Mouse (Mus musculus): Measurements from ENCODE around the gene Tlcd1. TPM values are rescaled to one million over a fixed set of nuclear protein-coding genes. Genes with fewer than 3 reads are reported as not detected.
"Not testable (repeated sequence)": the region's sequence is repeated elsewhere in the genome, so short reads cannot be mapped to it uniquely, and the experiment has no call there.

Gene Tlcd1
- polyA plus RNA-seq (2012; ENCODE audit: insufficient read depth, insufficient read length, missing spikeins): 2.2 and 2.5 TPM in 2 replicates

- peak within 1 kb of the TSS; percentile 78 for H3K4me3 ChIP-seq (ENCODE audit: insufficient read depth, low read length)
- H3K27ac ChIP-seq (ENCODE audit: insufficient read depth, low read depth, low read length): peak within 1 kb of the TSS; percentile 82
- TF ChIP-seq POLR2A (IDR thresholded peaks at IDR 0.05; ENCODE audit: borderline replicate concordance, low read depth, low read length) (peak; percentile 33; the same call in 1 of the 2 replicates), CTCF (IDR thresholded peaks at IDR 0.05; ENCODE audit: low read depth, low read length) (no peak)
- H3K4me1 ChIP-seq (ENCODE audit: control insufficient read depth, insufficient read depth, low read length): peaks cover 13% of the 10 kb centered on the region
Observed at GRCm38 (mm10) chr11:78176402-78176862, at the start of gene Tlcd1, which contains the start of gene Nek8. TSS of gene Tlcd1 (plus strand) at chr11:78176711. TSS of gene Nek8 (minus strand) at chr11:78176675.

DNA sequence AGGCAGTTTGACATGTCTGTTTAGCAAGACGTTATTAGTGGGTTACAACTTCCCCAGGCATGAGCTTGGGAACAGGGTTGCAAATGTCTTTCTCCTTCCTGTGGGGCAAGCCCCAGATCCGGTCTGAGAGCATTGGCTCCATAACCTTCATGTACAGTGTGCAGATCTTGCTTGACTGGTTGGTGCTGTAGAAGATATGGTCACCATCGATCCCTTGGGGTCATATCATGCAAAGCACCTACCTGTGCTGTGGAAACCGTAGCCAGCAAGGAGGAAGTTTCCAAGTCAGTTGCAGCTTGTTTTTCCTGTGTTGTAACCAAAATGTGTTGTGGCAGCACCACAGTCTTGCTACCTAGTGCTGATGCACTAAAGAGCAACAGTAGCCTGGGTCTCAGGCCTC is 49.8 kb upstream of the Tlcd1 start:
- H3K4me3 ChIP-seq (ENCODE audit: insufficient read depth, low read length): no peak overlapping the region
- no peak for TF ChIP-seq POLR2A (IDR thresholded peaks at IDR 0.05; ENCODE audit: borderline replicate concordance, low read depth, low read length)
- peaks cover 23% of the 10 kb centered on the region for H3K4me1 ChIP-seq (ENCODE audit: control insufficient read depth, insufficient read depth, low read length)
- H3K27ac ChIP-seq (ENCODE audit: insufficient read depth, low read depth, low read length): no peak overlapping the region

DNA sequence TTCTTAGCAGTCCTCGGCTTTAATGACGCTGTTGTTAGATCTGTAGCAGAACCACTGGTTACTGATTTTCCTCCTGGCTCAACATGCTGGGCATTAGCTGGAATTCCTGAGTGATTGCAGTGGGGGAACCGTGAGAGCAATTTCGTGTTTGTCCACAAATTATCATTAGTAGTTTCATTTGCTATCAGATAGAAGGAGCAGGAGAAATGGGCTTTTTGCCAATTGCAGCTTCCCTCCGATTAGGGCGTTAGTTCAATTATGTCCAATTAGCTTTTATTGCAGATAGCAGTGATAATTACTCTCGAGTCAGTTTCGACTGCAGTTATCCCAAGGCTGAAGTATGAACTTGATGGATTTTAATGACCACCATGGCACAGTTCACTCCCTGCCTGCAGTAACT is 47.1 kb upstream of the Tlcd1 start:
- no peak overlapping the region for H3K27ac ChIP-seq (ENCODE audit: insufficient read depth, low read depth, low read length)
- H3K4me3 ChIP-seq (ENCODE audit: insufficient read depth, low read length): no peak overlapping the region
- TF ChIP-seq POLR2A (IDR thresholded peaks at IDR 0.05; ENCODE audit: borderline replicate concordance, low read depth, low read length): no peak
- TF ChIP-seq CTCF (IDR thresholded peaks at IDR 0.05; ENCODE audit: low read depth, low read length): no peak
- H3K4me1 ChIP-seq (ENCODE audit: control insufficient read depth, insufficient read depth, low read length): peaks cover 34% of the 10 kb centered on the region

DNA sequence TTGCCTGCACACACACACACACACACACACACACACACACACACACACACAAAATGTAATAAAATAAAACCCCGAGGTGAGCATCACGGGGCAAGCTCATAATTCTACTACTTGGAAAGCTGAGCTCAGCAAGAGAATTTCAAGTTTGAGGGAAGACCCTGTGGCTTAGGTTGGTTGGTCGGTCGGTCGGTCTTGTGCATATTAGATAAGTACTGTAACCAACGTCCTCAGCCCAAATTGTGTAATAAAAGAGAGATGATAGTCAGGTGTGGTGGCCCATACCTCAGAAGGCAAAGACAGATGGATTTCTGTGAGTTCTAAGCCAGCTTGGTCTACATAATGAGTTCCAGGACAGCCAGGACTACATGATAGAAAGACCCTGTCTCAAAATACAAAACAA is 42.6 kb upstream of the Tlcd1 start:
- TF ChIP-seq POLR2A (IDR thresholded peaks at IDR 0.05; ENCODE audit: borderline replicate concordance, low read depth, low read length): no peak
- no peak for TF ChIP-seq CTCF (IDR thresholded peaks at IDR 0.05; ENCODE audit: low read depth, low read length)
- Histone ChIP-seq H3K4me1 (ENCODE audit: control insufficient read depth, insufficient read depth, low read length) (peaks cover 15% of the 10 kb centered on the region), H3K4me3 (ENCODE audit: insufficient read depth, low read length) (no peak overlapping the region), H3K27ac (ENCODE audit: insufficient read depth, low read depth, low read length) (no peak overlapping the region)

DNA sequence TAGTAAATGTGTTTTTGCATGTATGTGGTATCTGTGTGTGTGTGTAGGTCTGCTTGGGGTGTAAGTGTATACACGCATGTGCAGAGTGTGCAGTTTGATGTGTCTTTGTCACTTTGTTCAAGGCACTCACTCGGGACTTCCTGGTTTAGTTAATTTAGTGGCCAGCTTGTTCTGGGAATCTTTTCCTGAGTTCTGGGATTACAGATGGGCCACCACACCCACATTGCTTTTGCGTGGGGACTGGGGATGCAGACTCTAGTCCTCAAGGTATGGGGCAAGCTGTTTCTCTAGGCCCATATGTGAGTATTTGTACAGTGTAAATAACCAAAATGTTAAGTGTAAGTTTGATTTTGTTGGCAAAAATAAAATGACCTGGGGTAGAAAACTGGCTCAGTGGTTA is 42.2 kb upstream of the Tlcd1 start:
- Histone ChIP-seq H3K4me3 (ENCODE audit: insufficient read depth, low read length) (no peak overlapping the region), H3K4me1 (ENCODE audit: control insufficient read depth, insufficient read depth, low read length) (peaks cover 15% of the 10 kb centered on the region), H3K27ac (ENCODE audit: insufficient read depth, low read depth, low read length) (no peak overlapping the region)
- TF ChIP-seq POLR2A (IDR thresholded peaks at IDR 0.05; ENCODE audit: borderline replicate concordance, low read depth, low read length) (no peak), CTCF (IDR thresholded peaks at IDR 0.05; ENCODE audit: low read depth, low read length) (no peak)

DNA sequence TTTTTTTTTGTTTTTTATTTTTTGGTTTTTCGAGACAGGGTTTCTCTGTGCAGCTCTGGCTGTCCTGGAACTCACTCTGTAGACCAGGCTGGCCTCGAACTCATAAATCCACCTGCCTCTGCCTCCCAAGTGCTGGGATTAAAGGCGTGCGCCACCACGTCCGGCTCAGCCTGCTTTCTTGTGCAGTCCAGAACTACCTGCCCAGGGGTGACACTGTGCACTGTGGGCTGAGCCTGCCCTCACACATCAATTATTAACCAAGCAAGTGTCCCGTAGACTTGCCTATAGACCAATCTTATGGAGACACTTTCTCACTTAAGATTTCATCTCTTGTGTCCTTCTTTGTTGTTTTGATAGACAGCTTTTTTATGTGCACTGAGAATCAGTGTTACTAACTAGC is 41.2 kb upstream of the Tlcd1 start:
- H3K4me1 ChIP-seq (ENCODE audit: control insufficient read depth, insufficient read depth, low read length): peaks cover 15% of the 10 kb centered on the region
- H3K27ac ChIP-seq (ENCODE audit: insufficient read depth, low read depth, low read length); H3K4me3 ChIP-seq (ENCODE audit: insufficient read depth, low read length): not testable (repeated sequence)

- Histone ChIP-seq H3K4me3 (ENCODE audit: insufficient read depth, low read length) (no peak overlapping the region), H3K27ac (ENCODE audit: insufficient read depth, low read depth, low read length) (no peak overlapping the region), H3K4me1 (ENCODE audit: control insufficient read depth, insufficient read depth, low read length) (peaks cover 15% of the 10 kb centered on the region)
- no peak for TF ChIP-seq CTCF (IDR thresholded peaks at IDR 0.05; ENCODE audit: low read depth, low read length)
- no peak for TF ChIP-seq POLR2A (IDR thresholded peaks at IDR 0.05; ENCODE audit: borderline replicate concordance, low read depth, low read length)
Observed at GRCm38 (mm10) chr11:78136132-78136531, 40.4 kb upstream of the Tlcd1 start.

- TF ChIP-seq CTCF (IDR thresholded peaks at IDR 0.05; ENCODE audit: low read depth, low read length): no peak
- H3K27ac ChIP-seq (ENCODE audit: insufficient read depth, low read depth, low read length): no peak overlapping the region
- H3K4me1 ChIP-seq (ENCODE audit: control insufficient read depth, insufficient read depth, low read length): peaks cover 15% of the 10 kb centered on the region
- H3K4me3 ChIP-seq (ENCODE audit: insufficient read depth, low read length): no peak overlapping the region
Observed at GRCm38 (mm10) chr11:78137584-78137983, 38.9 kb upstream of the Tlcd1 start.

- H3K4me3 ChIP-seq (ENCODE audit: insufficient read depth, low read length): no peak overlapping the region
- peaks cover 12% of the 10 kb centered on the region for H3K4me1 ChIP-seq (ENCODE audit: control insufficient read depth, insufficient read depth, low read length)
- no peak overlapping the region for H3K27ac ChIP-seq (ENCODE audit: insufficient read depth, low read depth, low read length)
- no peak for TF ChIP-seq POLR2A (IDR thresholded peaks at IDR 0.05; ENCODE audit: borderline replicate concordance, low read depth, low read length)
- TF ChIP-seq CTCF (IDR thresholded peaks at IDR 0.05; ENCODE audit: low read depth, low read length): no peak
Observed at GRCm38 (mm10) chr11:78138023-78138422, 38.5 kb upstream of the Tlcd1 start.

- Histone ChIP-seq H3K4me1 (ENCODE audit: control insufficient read depth, insufficient read depth, low read length) (no peaks in the 10 kb centered on the region), H3K27ac (ENCODE audit: insufficient read depth, low read depth, low read length) (no peak overlapping the region), H3K4me3 (ENCODE audit: insufficient read depth, low read length) (no peak overlapping the region)
- TF ChIP-seq POLR2A (IDR thresholded peaks at IDR 0.05; ENCODE audit: borderline replicate concordance, low read depth, low read length): no peak
- no peak for TF ChIP-seq CTCF (IDR thresholded peaks at IDR 0.05; ENCODE audit: low read depth, low read length)
Observed at GRCm38 (mm10) chr11:78140665-78141064, 35.8 kb upstream of the Tlcd1 start.

DNA sequence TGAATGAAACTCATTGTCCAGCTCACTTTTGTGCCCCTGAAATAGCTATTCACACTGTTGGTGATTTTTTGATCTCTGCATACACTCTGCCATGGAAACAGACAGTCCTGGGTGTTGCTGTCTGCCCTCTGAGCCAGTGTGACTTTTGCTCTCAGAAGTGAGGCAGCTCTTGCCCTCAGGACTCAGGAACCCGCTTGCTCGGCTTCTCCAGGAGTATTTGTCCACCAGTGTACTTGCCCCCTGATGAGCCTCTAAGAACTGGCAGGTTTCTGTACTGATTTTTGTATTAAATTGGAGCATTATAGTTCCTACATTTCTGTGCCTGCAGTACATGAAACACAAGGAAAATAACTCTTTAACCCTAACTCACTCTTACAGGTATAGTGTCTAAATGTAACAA is 33.0 kb upstream of the Tlcd1 start:
- no peak for TF ChIP-seq POLR2A (IDR thresholded peaks at IDR 0.05; ENCODE audit: borderline replicate concordance, low read depth, low read length)
- TF ChIP-seq CTCF (IDR thresholded peaks at IDR 0.05; ENCODE audit: low read depth, low read length): no peak
- Histone ChIP-seq H3K4me3 (ENCODE audit: insufficient read depth, low read length) (no peak overlapping the region), H3K27ac (ENCODE audit: insufficient read depth, low read depth, low read length) (no peak overlapping the region), H3K4me1 (ENCODE audit: control insufficient read depth, insufficient read depth, low read length) (no peaks in the 10 kb centered on the region)
